Mouse (Mus musculus) lung, embryonic 16.5 days (tissue): ENCODE data around the gene Polr3gl. TPM values are rescaled to one million over a fixed set of nuclear protein-coding genes. Genes with fewer than 3 reads are reported as not detected.
A peak's percentile ranks its signal among the peaks of the same experiment; 100 is the strongest.

Experiments
- ATAC-seq: fragments of 200-750 bp; cut with Nextera tagmentation; 2 replicates; pipeline ENCODE4 v1.8.0; 2017; ENCODE audit warnings: low read depth, mild to moderate bottlenecking, moderate library complexity
- H3K27ac ChIP-seq: fragments of 300-500 bp; sonication (generic); 2 replicates; pipeline ENCODE4 v1.5.1; 2014; ENCODE audit warnings: mild to moderate bottlenecking, control low read depth, low read length
- H3K27me3 ChIP-seq: fragments of 300-500 bp; sonication (generic); 2 replicates; pipeline ENCODE4 v1.6.1; 2014; ENCODE audit warnings: low read depth, low read length, mixed read lengths; ENCODE audit not compliant: control insufficient read depth, insufficient read depth
- H3K36me3 ChIP-seq: fragments of 300-500 bp; sonication (generic); 2 replicates; pipeline ENCODE4 v1.6.1; 2014; ENCODE audit warnings: low read length; ENCODE audit not compliant: control insufficient read depth, insufficient read depth
- H3K4me1 ChIP-seq: fragments of 300-500 bp; sonication (generic); replicated peaks from 2 replicates; pipeline ENCODE4 v1.6.1; 2014; ENCODE audit warnings: low read length, mixed read lengths; ENCODE audit not compliant: control insufficient read depth, insufficient read depth
- H3K4me2 ChIP-seq: fragments of 300-500 bp; sonication (generic); 2 replicates; pipeline ENCODE4 v1.6.1; 2014; ENCODE audit warnings: low read depth, low read length, control low read depth
- H3K4me3 ChIP-seq: fragments of 300-500 bp; sonication (generic); 2 replicates; pipeline ENCODE4 v1.5.1; 2014; ENCODE audit warnings: mild to moderate bottlenecking, low read length, control low read depth
- H3K9ac ChIP-seq: fragments of 300-500 bp; sonication (generic); 2 replicates; pipeline ENCODE4 v1.6.1; 2014; ENCODE audit warnings: low read length, control low read depth
- H3K9me3 ChIP-seq: fragments of 300-500 bp; sonication (generic); 2 replicates; pipeline ENCODE4 v1.6.1; 2016; ENCODE audit warnings: low read length; ENCODE audit not compliant: control insufficient read depth
- WGBS: fragments of 180-500 bp; shearing (Covaris S2); extraction: QIAGEN DNeasy Blood & Tissue Kit; methylation state at CpG from one replicate; pipeline ENCODE4 v1.1.7; 2014; 5-methylcytosine and 5-hydroxymethylcytosine counted together
- polyA plus RNA-seq: library from polyadenylated mRNA; unstranded; fragments of >200 nt; fragmentation: Nextera tagmentation; extraction: Ambion mirVana; gene quantifications from 2 replicates; pipeline ENCODE4 v1.2.1, GENCODE M21; 2015

The Polr3gl gene
- polyA plus RNA-seq, 1 experiment from 2014 or later = 35.9 TPM

DNA sequence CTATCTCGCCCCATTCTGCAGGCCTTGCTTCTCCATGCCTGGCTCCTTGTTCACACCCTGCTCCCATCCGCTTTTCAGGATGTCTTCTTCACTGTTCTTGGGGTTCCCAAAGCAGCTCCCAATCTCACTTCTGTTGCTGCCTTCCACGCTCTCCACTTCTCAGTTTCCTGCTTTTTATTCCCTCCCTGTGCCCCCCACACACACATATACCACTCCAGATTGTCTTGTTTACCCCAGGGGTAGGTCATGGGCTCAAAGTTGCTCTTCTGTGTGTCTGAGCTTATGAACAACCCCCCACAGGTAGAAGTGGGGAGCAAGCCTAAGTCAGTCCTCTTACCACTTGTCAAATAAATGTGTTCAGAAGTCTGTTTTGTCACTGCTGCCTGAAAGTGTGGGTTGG, 5.4 kb upstream of the Polr3gl start:
- no peak for ATAC-seq
- H3K4me1 ChIP-seq = peaks cover 27% of the 10 kb centered on the region
- no peak overlapping the region for H3K4me3 ChIP-seq
- 76% methylated on average over 3 of the region's 3 CpGs for WGBS
- no peak overlapping the region for H3K4me2 ChIP-seq
- H3K27me3 ChIP-seq = peaks cover 22% of the 10 kb centered on the region
- H3K36me3 ChIP-seq = no peaks in the 10 kb centered on the region
- H3K9ac ChIP-seq = no peak overlapping the region
- no peak overlapping the region for H3K27ac ChIP-seq
- no peaks in the 10 kb centered on the region for H3K9me3 ChIP-seq

DNA sequence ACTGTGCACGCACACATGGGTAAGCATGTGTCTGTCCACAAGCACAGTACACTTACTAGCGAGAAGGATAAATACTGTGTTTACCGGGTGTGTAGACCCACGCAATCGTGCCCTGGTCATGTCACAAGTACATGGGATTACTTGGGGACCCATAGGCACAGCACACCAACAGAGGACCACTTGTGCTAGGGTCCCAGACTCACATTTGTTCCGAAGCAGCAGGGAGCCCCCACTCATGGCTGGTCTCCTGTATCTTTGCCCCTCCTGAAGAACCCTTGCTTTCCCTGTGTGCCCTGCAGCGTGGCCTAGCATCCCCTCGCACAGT, 5.0 kb upstream of the Polr3gl start:
- Histone ChIP-seq H3K4me1 (peaks cover 26% of the 10 kb centered on the region), H3K36me3 (no peaks in the 10 kb centered on the region), H3K27me3 (peaks cover 22% of the 10 kb centered on the region), H3K4me2 (no peak overlapping the region), H3K9ac (no peak overlapping the region), H3K27ac (no peak overlapping the region), H3K9me3 (no peaks in the 10 kb centered on the region), H3K4me3 (no peak overlapping the region)
- WGBS = 63% methylated on average over 8 of the region's 8 CpGs
- no peak for ATAC-seq

GRCm38 (mm10) chr3:96598156-96599068, 4.4 kb upstream of the Polr3gl start:
- H3K4me2 ChIP-seq = peak overlapping the region; percentile 88
- peaks cover 22% of the 10 kb centered on the region for H3K27me3 ChIP-seq
- H3K36me3 ChIP-seq = no peaks in the 10 kb centered on the region
- no peaks in the 10 kb centered on the region for H3K9me3 ChIP-seq
- H3K4me1 ChIP-seq = peaks cover 25% of the 10 kb centered on the region
- WGBS = 2% methylated on average over 52 of the region's 54 CpGs
- peak overlapping the region; percentile 68 for H3K9ac ChIP-seq
- ATAC-seq = peak; percentile 17; the same call in 1 of the 2 replicates
- peak overlapping the region; percentile 50 for H3K27ac ChIP-seq
- H3K4me3 ChIP-seq = peak overlapping the region; percentile 56

- Histone ChIP-seq H3K4me1 (peaks cover 24% of the 10 kb centered on the region), H3K4me3 (peak overlapping the region; percentile 56), H3K27me3 (peaks cover 22% of the 10 kb centered on the region), H3K9ac (peak overlapping the region; percentile 68), H3K27ac (peak overlapping the region; percentile 50), H3K4me2 (peak overlapping the region; percentile 88), H3K36me3 (no peaks in the 10 kb centered on the region), H3K9me3 (no peaks in the 10 kb centered on the region)
- ATAC-seq = no peak
- under 1% methylated on average over 40 of the region's 40 CpGs for WGBS
Measured at GRCm38 (mm10) chr3:96597435-96597891, 3.5 kb upstream of the Polr3gl start.

DNA sequence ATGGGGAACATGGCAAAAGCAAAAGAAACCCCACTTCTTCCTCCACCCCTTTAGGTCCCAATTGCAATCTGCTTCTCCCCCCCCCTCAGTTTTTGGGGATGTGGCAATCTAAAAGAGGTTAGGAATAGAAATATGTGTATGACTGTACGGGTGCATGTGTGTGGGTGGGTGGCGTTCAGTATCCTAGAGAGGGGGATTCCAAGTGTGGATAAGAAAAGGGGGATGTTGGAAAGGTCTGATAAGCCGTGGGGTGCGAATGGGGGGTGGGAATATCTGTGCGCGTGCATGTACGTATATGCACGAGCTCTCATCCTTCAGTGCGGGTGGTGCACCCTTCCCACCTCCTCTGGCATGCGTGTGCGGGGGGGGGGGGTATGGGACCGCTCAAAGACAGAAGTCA, 2.9 kb upstream of the Polr3gl start:
- Histone ChIP-seq H3K27me3 (peaks cover 22% of the 10 kb centered on the region), H3K4me3 (peak overlapping the region; percentile 56), H3K4me1 (peaks cover 24% of the 10 kb centered on the region), H3K4me2 (peak overlapping the region; percentile 88), H3K9ac (peak overlapping the region; percentile 68), H3K9me3 (no peaks in the 10 kb centered on the region), H3K27ac (no peak overlapping the region), H3K36me3 (no peaks in the 10 kb centered on the region)
- WGBS = 2% methylated on average over 11 of the region's 12 CpGs
- no peak for ATAC-seq

GRCm38 (mm10) chr3:96596228-96596707, 2.3 kb upstream of the Polr3gl start, which contains the start of gene Ankrd34a:
Gene Ankrd34a, plus strand, starts transcription at chr3:96596636.
- Histone ChIP-seq H3K9ac (peak within 1 kb of the TSS; percentile 68), H3K9me3 (no peaks in the 10 kb centered on the region), H3K27me3 (peaks cover 22% of the 10 kb centered on the region), H3K4me1 (peaks cover 24% of the 10 kb centered on the region), H3K4me2 (peak within 1 kb of the TSS; percentile 88), H3K36me3 (no peaks in the 10 kb centered on the region), H3K4me3 (peak within 1 kb of the TSS; percentile 56), H3K27ac (no peak within 1 kb of the TSS; the same call in 1 of the 2 replicates)
- WGBS = 1% methylated on average over 22 of the region's 23 CpGs
- ATAC-seq = no peak

DNA sequence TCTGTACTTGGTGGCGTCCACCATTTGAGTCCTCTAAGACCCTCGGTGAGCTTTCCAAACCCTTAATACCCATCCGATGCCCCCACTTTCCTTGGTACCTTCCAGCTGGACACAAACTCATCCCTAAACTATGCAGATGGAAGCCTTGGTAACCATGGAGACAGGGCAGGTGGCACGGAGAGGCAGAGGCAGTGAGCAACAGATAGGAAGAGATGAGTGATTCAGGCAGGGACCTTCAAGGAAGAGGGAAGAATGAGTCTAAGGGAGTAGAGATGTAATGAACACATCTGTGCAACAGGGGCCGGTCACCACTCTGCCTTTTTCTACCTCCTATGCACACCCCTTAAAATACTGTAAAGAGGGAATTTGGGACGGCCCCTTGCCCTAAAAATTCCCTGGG, 1.7 kb upstream of the Polr3gl start:
- 26% methylated on average over 6 of the region's 6 CpGs for WGBS
- no peak overlapping the region for H3K4me2 ChIP-seq
- no peak for ATAC-seq
- H3K9me3 ChIP-seq = no peaks in the 10 kb centered on the region
- H3K36me3 ChIP-seq = no peaks in the 10 kb centered on the region
- H3K4me3 ChIP-seq = no peak overlapping the region; the same call in 1 of the 2 replicates
- H3K4me1 ChIP-seq = peaks cover 24% of the 10 kb centered on the region
- no peak overlapping the region for H3K9ac ChIP-seq
- no peak overlapping the region for H3K27ac ChIP-seq
- peaks cover 22% of the 10 kb centered on the region for H3K27me3 ChIP-seq

GRCm38 (mm10) chr3:96594851-96595250, 870 bp upstream of the Polr3gl start:
- WGBS = 81% methylated on average over 5 of the region's 5 CpGs
- no peaks in the 10 kb centered on the region for H3K36me3 ChIP-seq
- no peak overlapping the region for H3K4me3 ChIP-seq
- no peak overlapping the region for H3K4me2 ChIP-seq
- no peak overlapping the region for H3K27ac ChIP-seq
- peaks cover 21% of the 10 kb centered on the region for H3K4me1 ChIP-seq
- H3K9ac ChIP-seq = no peak overlapping the region
- peaks cover 22% of the 10 kb centered on the region for H3K27me3 ChIP-seq
- ATAC-seq = no peak
- H3K9me3 ChIP-seq = no peaks in the 10 kb centered on the region

DNA sequence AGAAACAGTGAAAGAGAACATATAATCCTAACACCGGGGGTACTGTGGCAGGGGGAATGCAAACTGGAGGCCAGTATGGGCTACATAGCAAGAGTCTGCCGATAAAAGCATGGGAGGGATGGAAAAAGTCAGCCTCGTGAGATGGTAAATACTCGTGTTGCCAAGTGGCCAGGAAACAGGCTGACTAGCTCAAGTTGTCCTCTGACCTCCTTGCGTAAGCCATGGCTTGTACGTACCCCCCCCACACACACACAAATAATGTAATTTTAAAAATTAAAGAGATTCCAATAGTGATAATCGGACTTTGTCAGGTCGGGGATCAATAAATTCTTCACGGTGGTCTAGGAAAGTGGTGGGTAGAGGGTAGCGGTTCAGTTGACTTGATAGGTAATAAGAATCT, 607 bp downstream of the Polr3gl start:
- no peak for ATAC-seq
- H3K36me3 ChIP-seq = no peaks in the 10 kb centered on the region
- no peaks in the 10 kb centered on the region for H3K9me3 ChIP-seq
- peak overlapping the region; percentile 81 for H3K4me2 ChIP-seq
- H3K9ac ChIP-seq = peak overlapping the region; percentile 78
- peak overlapping the region; percentile 87 for H3K27ac ChIP-seq
- peak overlapping the region; percentile 69 for H3K4me3 ChIP-seq
- H3K27me3 ChIP-seq = peaks cover 15% of the 10 kb centered on the region; the same call in 1 of the 2 replicates
- 1% methylated on average over 10 of the region's 10 CpGs for WGBS
- peaks cover 17% of the 10 kb centered on the region for H3K4me1 ChIP-seq
